27 mouse cellular contexts compared by ENCODE assay signal in genomic region chr12:80068016-80068415, GRCm38 (mm10). TPM values are rescaled to one million over a fixed set of nuclear protein-coding genes. Genes with fewer than 3 reads are reported as not detected.
DNase-seq lines count a peak whose midpoint lies in the region; ATAC-seq and TF ChIP-seq lines count a peak whose summit lies in the region.
"Had no signal": no experiment of that assay in that cellular context is flagged by ENCODE, and none has a peak within 500 bp of the region (broad histone marks: within the 10 kb centered on the region; RNA-seq: fewer than 3 reads in every experiment).

No protein-coding gene starts in this region.

- H3K4me3 ChIP-seq in forebrain, embryonic 10.5 days: no peak overlapping the region
- H3K4me3 ChIP-seq in forebrain, postnatal 0 days (ENCODE audit: low read depth, low read length): no peak overlapping the region
- H3K4me3 ChIP-seq in midbrain, embryonic 10.5 days: no peak overlapping the region
- H3K4me3 ChIP-seq in midbrain, embryonic 14.5 days (replicated peaks; ENCODE audit: low read depth, low read length): no peak overlapping the region
- no peak overlapping the region for H3K4me3 ChIP-seq in MEL (ENCODE audit: control insufficient read depth in 1 of 2, insufficient read depth in 1 of 2, low read depth in 2 of 2, low read length in 2 of 2)
- H3K4me3 ChIP-seq: embryonic facial prominence, embryonic 12.5 days; embryonic facial prominence, embryonic 15.5 days; forebrain, embryonic 13.5 days; heart, adult 2 months; heart, embryonic 10.5 days; heart, embryonic 13.5 days; hindbrain, embryonic 12.5 days; hindbrain, embryonic 15.5 days had no signal

- no peak overlapping the region for H3K9ac ChIP-seq in forebrain, postnatal 0 days
- no peak overlapping the region for H3K9ac ChIP-seq in midbrain, embryonic 14.5 days (replicated peaks; ENCODE audit: low read length)
- no peak overlapping the region for H3K9ac ChIP-seq in MEL (ENCODE audit: control insufficient read depth, low read depth, low read length, poor library complexity, severe bottlenecking)
- H3K9ac ChIP-seq: embryonic facial prominence, embryonic 12.5 days; embryonic facial prominence, embryonic 15.5 days; forebrain, embryonic 13.5 days; heart, embryonic 13.5 days; hindbrain, embryonic 12.5 days; hindbrain, embryonic 15.5 days had no signal

- no peak overlapping the region for H3K4me2 ChIP-seq in forebrain, postnatal 0 days (ENCODE audit: low read depth)
- no peak overlapping the region for H3K4me2 ChIP-seq in midbrain, embryonic 14.5 days (ENCODE audit: low read length)
- H3K4me2 ChIP-seq: embryonic facial prominence, embryonic 12.5 days; embryonic facial prominence, embryonic 15.5 days; forebrain, embryonic 13.5 days; heart, embryonic 13.5 days; hindbrain, embryonic 12.5 days; hindbrain, embryonic 15.5 days had no signal

- peaks cover 90% of the 10 kb centered on the region for H3K4me1 ChIP-seq in forebrain, embryonic 10.5 days
- peaks cover 8% of the 10 kb centered on the region; the same call in 1 of the 2 replicates for H3K4me1 ChIP-seq in forebrain, postnatal 0 days (ENCODE audit: insufficient read depth)
- H3K4me1 ChIP-seq in midbrain, embryonic 10.5 days: peaks cover 51% of the 10 kb centered on the region
- peaks cover 17% of the 10 kb centered on the region for H3K4me1 ChIP-seq in midbrain, embryonic 14.5 days (ENCODE audit: control insufficient read depth, insufficient read depth, low read length)
- peaks cover 0 to 3% of the 10 kb centered on the region in 2 experiments; a peak in 1 of 4 replicates for H3K4me1 ChIP-seq in MEL (ENCODE audit: control insufficient read depth in 1 of 2, insufficient read depth in 2 of 2, low read length in 2 of 2)

- TF ChIP-seq POLR2A in MEL (IDR thresholded peaks at IDR 0.05; ENCODE audit: control insufficient read depth in 1 of 2, insufficient read depth in 1 of 2, low read depth in 1 of 2, low read length in 2 of 2, poor library complexity in 1 of 2): no peak

- H3K79me2 ChIP-seq in MEL (ENCODE audit: control insufficient read depth, insufficient read depth, low read length, poor library complexity): no peaks in the 10 kb centered on the region

- H3K27me3 ChIP-seq in forebrain, embryonic 10.5 days (ENCODE audit: poor library complexity, severe bottlenecking): no peaks in the 10 kb centered on the region
- H3K27me3 ChIP-seq in forebrain, postnatal 0 days (ENCODE audit: insufficient read depth, low read length): no peaks in the 10 kb centered on the region
- no peaks in the 10 kb centered on the region for H3K27me3 ChIP-seq in midbrain, embryonic 10.5 days (ENCODE audit: low read depth, poor library complexity, severe bottlenecking)
- no peaks in the 10 kb centered on the region for H3K27me3 ChIP-seq in midbrain, embryonic 14.5 days (ENCODE audit: control insufficient read depth, insufficient read depth, low read length)
- H3K27me3 ChIP-seq in MEL (ENCODE audit: control insufficient read depth in 1 of 2, insufficient read depth in 2 of 2, low read length in 2 of 2): peaks cover 0 to 2% of the 10 kb centered on the region in 2 experiments; a peak in 2 of 4 replicates
- H3K27me3 ChIP-seq: embryonic facial prominence, embryonic 12.5 days; embryonic facial prominence, embryonic 15.5 days; forebrain, embryonic 13.5 days; heart, embryonic 13.5 days; hindbrain, embryonic 12.5 days; hindbrain, embryonic 15.5 days had no signal

- no peak for TF ChIP-seq RAD21 in MEL (IDR thresholded peaks at IDR 0.05; ENCODE audit: low read depth, low read length)

- no peaks in the 10 kb centered on the region for H3K36me3 ChIP-seq in forebrain, embryonic 10.5 days (replicated peaks)
- H3K36me3 ChIP-seq in forebrain, postnatal 0 days (ENCODE audit: insufficient read depth): no peaks in the 10 kb centered on the region
- H3K36me3 ChIP-seq in midbrain, embryonic 10.5 days: no peaks in the 10 kb centered on the region
- H3K36me3 ChIP-seq in midbrain, embryonic 14.5 days (ENCODE audit: control insufficient read depth, insufficient read depth, low read length): no peaks in the 10 kb centered on the region
- H3K36me3 ChIP-seq in MEL (ENCODE audit: control insufficient read depth in 1 of 2, insufficient read depth in 2 of 2, low read length in 2 of 2): no peaks in the 10 kb centered on the region; a peak in 1 of 4 replicates
- H3K36me3 ChIP-seq: embryonic facial prominence, embryonic 12.5 days; embryonic facial prominence, embryonic 15.5 days; heart, embryonic 10.5 days; heart, embryonic 13.5 days; hindbrain, embryonic 12.5 days; hindbrain, embryonic 15.5 days had no signal

- no peak for ATAC-seq in forebrain, postnatal 0 days
- ATAC-seq in midbrain, embryonic 14.5 days (ENCODE audit: low FRiP score, low TSS enrichment): no peak
- ATAC-seq in megakaryocyte, adult 5-6 weeks (ENCODE audit: poor library complexity, severe bottlenecking): no peak
- ATAC-seq: activated CD4-positive, CD25-positive, alpha-beta regulatory T cell, adult 4 months; forebrain, embryonic 13.5 days; intestine, embryonic 16.5 days had no signal

- 79% methylated on average over 7 of the region's 7 CpGs for WGBS in forebrain, embryonic 10.5 days
- 73% methylated on average over 7 of the region's 7 CpGs for WGBS in forebrain, postnatal 0 days
- WGBS in midbrain, embryonic 10.5 days: 77% methylated on average over 7 of the region's 7 CpGs
- 84% methylated on average over 7 of the region's 7 CpGs for WGBS in midbrain, embryonic 14.5 days

- no peaks in the 10 kb centered on the region for H3K9me3 ChIP-seq in forebrain, embryonic 10.5 days
- H3K9me3 ChIP-seq in forebrain, postnatal 0 days (ENCODE audit: low read length): no peaks in the 10 kb centered on the region
- no peaks in the 10 kb centered on the region for H3K9me3 ChIP-seq in midbrain, embryonic 10.5 days (replicated peaks)
- no peaks in the 10 kb centered on the region for H3K9me3 ChIP-seq in midbrain, embryonic 14.5 days (ENCODE audit: control insufficient read depth, low read length)
- H3K9me3 ChIP-seq in MEL (replicated peaks; ENCODE audit: insufficient read depth, low read length): no peaks in the 10 kb centered on the region
- H3K9me3 ChIP-seq: embryonic facial prominence, embryonic 12.5 days; embryonic facial prominence, embryonic 15.5 days; forebrain, embryonic 13.5 days; heart, embryonic 10.5 days; heart, embryonic 13.5 days; hindbrain, embryonic 12.5 days; hindbrain, embryonic 15.5 days had no signal

- no peak for TF ChIP-seq CTCF in forebrain, postnatal 0 days (IDR thresholded peaks at IDR 0.05; ENCODE audit: low read depth)
- TF ChIP-seq CTCF in MEL (IDR thresholded peaks at IDR 0.05 in 2 of 3, conservative IDR thresholded peaks at IDR 0.05 in 1 of 3; ENCODE audit: control insufficient read depth in 1 of 3, insufficient read depth in 1 of 3, low read depth in 2 of 3, low read length in 3 of 3, poor library complexity in 1 of 3, severe bottlenecking in 1 of 3): no peak

- no peak for DNase-seq in forebrain, embryonic 10.5 days (ENCODE audit: extremely low spot score, low spot score)
- DNase-seq in forebrain, postnatal 0 days: no peak
- no peak for DNase-seq in midbrain, embryonic 10.5 days (ENCODE audit: low spot score)
- no peak for DNase-seq in midbrain, embryonic 14.5 days
- DNase-seq in MEL (ENCODE audit: low read depth, low spot score): peak; percentile 28
- no peak for DNase-seq in urinary bladder, postnatal 36 days (ENCODE audit: low spot score in 2 of 2)
- DNase-seq: adrenal gland, postnatal 10 days; adrenal gland, postnatal 36 days; B cell, adult 2 months; cerebellum, adult 18-20 months; cerebellum, adult 9-10 months; cerebellum, postnatal 14 days; gastrocnemius, postnatal 10 days; gastrocnemius, postnatal 36 days; heart, adult 2 months; heart, postnatal 14 days; heart, postnatal 4 days had no signal

- peak overlapping the region; percentile 45 for H3K27ac ChIP-seq in forebrain, embryonic 10.5 days
- no peak overlapping the region for H3K27ac ChIP-seq in forebrain, postnatal 0 days (ENCODE audit: low read depth, low read length)
- H3K27ac ChIP-seq in midbrain, embryonic 10.5 days (replicated peaks): peak overlapping the region; percentile 56; the same call in 1 of the 2 replicates
- no peak overlapping the region for H3K27ac ChIP-seq in midbrain, embryonic 14.5 days (replicated peaks; ENCODE audit: low read depth, low read length)
- H3K27ac ChIP-seq in MEL (ENCODE audit: control insufficient read depth, low read depth, low read length): no peak overlapping the region
- H3K27ac ChIP-seq: embryonic facial prominence, embryonic 12.5 days; embryonic facial prominence, embryonic 15.5 days; forebrain, embryonic 13.5 days; heart, adult 2 months; heart, embryonic 10.5 days; heart, embryonic 13.5 days; hindbrain, embryonic 12.5 days; hindbrain, embryonic 15.5 days had no signal

- TF ChIP-seq EP300 in MEL (IDR thresholded peaks at IDR 0.05; ENCODE audit: low read depth in 1 of 2, low read length in 2 of 2): no peak

TF ChIP-seq in MEL, 35 proteins besides CTCF, POLR2A, EP300 and RAD21 (continues in another document):
- TF ChIP-seq ELF1 (IDR thresholded peaks at IDR 0.05; ENCODE audit: low read depth, low read length) (no peak), MYC (IDR thresholded peaks at IDR 0.05; ENCODE audit: low read depth, low read length) (no peak), TCF12 (IDR thresholded peaks at IDR 0.05; ENCODE audit: low read depth, low read length) (no peak), ZMIZ1 (IDR thresholded peaks at IDR 0.05; ENCODE audit: low read depth, low read length) (no peak), MXI1 (IDR thresholded peaks at IDR 0.05; ENCODE audit: low read depth, low read length) (no peak), E2F4 (IDR thresholded peaks at IDR 0.05; ENCODE audit: borderline replicate concordance, low read depth, low read length) (no peak), GATA1 (IDR thresholded peaks at IDR 0.05; ENCODE audit: low read depth, low read length) (no peak), MAZ (IDR thresholded peaks at IDR 0.05; ENCODE audit: low read depth, low read length) (no peak), NELFE (IDR thresholded peaks at IDR 0.05; ENCODE audit: low read depth, low read length) (no peak), MYB (IDR thresholded peaks at IDR 0.05; ENCODE audit: low read depth, low read length) (no peak), NRF1 (IDR thresholded peaks at IDR 0.05; ENCODE audit: insufficient read depth, low read depth, low read length, poor library complexity, severe bottlenecking) (no peak)

RNA-seq across cellular contexts. Expression of gene Zfp36l1, which starts 44.8 kb away (rescaled TPM):
- polyA plus RNA-seq in forebrain, embryonic 10.5 days (2016; fragmentation: Nextera tagmentation; extraction: Ambion mirVana): 121 and 129 TPM in 2 replicates
- total RNA-seq in forebrain, postnatal 0 days (2014; rRNA removed): 15.3 and 24.1 TPM in 2 replicates
- 37.0 and 43.8 TPM in 2 replicates for polyA plus RNA-seq in forebrain, postnatal 0 days (2015; fragmentation: Nextera tagmentation; extraction: Ambion mirVana)
- polyA plus RNA-seq in midbrain, embryonic 10.5 days (2016; fragmentation: Nextera tagmentation; extraction: Ambion mirVana): 127 and 141 TPM in 2 replicates
- 32.3 and 52.3 TPM in 2 replicates for polyA plus RNA-seq in midbrain, embryonic 14.5 days (2014; fragmentation: Nextera tagmentation; extraction: Ambion mirVana)
- total RNA-seq in MEL (2012; rRNA removed): 1.2 and 1.5 TPM in 2 replicates
- polyA plus RNA-seq in MEL (2012; ENCODE audit: insufficient read depth in 1 of 2, insufficient read length in 2 of 2, low read depth in 1 of 2, low replicate concordance in 2 of 2, missing spikeins in 1 of 2): 10 to 100 TPM in 1 of 2 experiments, not detected in 1; 22.5 TPM
- 15.6 and 21.0 TPM in 2 replicates for total RNA-seq in megakaryocyte, adult 5-6 weeks (2015)
- 3.8 and 5.4 TPM in 2 replicates for total RNA-seq in megakaryocyte, adult 5-6 weeks (2017)

Comparison
In these comparisons a context has a peak if more than half of its experiments do, and no peak if none do; other contexts are left out.
1. H3K27ac ChIP-seq: peak in forebrain, embryonic 10.5 days (single experiment) and midbrain, embryonic 10.5 days (single experiment); none in forebrain, postnatal 0 days (single experiment), midbrain, embryonic 14.5 days (single experiment) and MEL (single experiment).